Mouse (Mus musculus) limb, embryonic 12.5 days (tissue): ENCODE results near the gene Rybp. TPM values are rescaled to one million over a fixed set of nuclear protein-coding genes. Genes with fewer than 3 reads are reported as not detected.

Source experiments
- ATAC-seq: fragments of 200-750 bp; cut with Nextera tagmentation; 2 replicates; pipeline ENCODE4 v1.8.0; 2017; ENCODE audit warnings: low read depth, moderate TSS enrichment; ENCODE audit not compliant: insufficient number of reproducible peaks, insufficient read depth, low FRiP score, low TSS enrichment
- H3K27ac ChIP-seq: fragments of 300-500 bp; sonication (generic); 2 replicates; pipeline ENCODE4 v1.5.1; 2016; ENCODE audit warnings: mild to moderate bottlenecking, moderate library complexity
- H3K27me3 ChIP-seq: fragments of 300-500 bp; sonication (generic); 2 replicates; pipeline ENCODE4 v1.6.1; 2016; ENCODE audit warnings: mild to moderate bottlenecking, moderate library complexity
- H3K36me3 ChIP-seq: fragments of 300-500 bp; sonication (generic); 2 replicates; pipeline ENCODE4 v1.6.1; 2016; ENCODE audit warnings: mild to moderate bottlenecking, moderate library complexity
- H3K4me1 ChIP-seq: fragments of 300-500 bp; sonication (generic); replicated peaks from 2 replicates; pipeline ENCODE4 v1.6.1; 2016
- H3K4me2 ChIP-seq: fragments of 300-500 bp; sonication (generic); 2 replicates; pipeline ENCODE4 v1.6.1; 2016; ENCODE audit warnings: mild to moderate bottlenecking, moderate library complexity
- H3K4me3 ChIP-seq: fragments of 300-500 bp; sonication (generic); replicated peaks from 2 replicates; pipeline ENCODE4 v1.5.1; 2016; ENCODE audit warnings: mild to moderate bottlenecking
- H3K9ac ChIP-seq: fragments of 300-500 bp; sonication (generic); replicated peaks from 2 replicates; pipeline ENCODE4 v1.6.1; 2016; ENCODE audit warnings: mild to moderate bottlenecking, moderate library complexity
- H3K9me3 ChIP-seq: fragments of 300-500 bp; sonication (generic); 2 replicates; pipeline ENCODE4 v1.6.1; 2016; ENCODE audit warnings: mild to moderate bottlenecking, moderate library complexity
- WGBS: fragments of 180-500 bp; shearing (Covaris S2); methylation state at CpG from one replicate; pipeline ENCODE4 v1.1.7; 2016; 5-methylcytosine and 5-hydroxymethylcytosine counted together
- polyA plus RNA-seq: library from polyadenylated mRNA; unstranded; fragments of >200 nt; fragmentation: Nextera tagmentation; extraction: Ambion mirVana; gene quantifications from 2 replicates; pipeline ENCODE4 v1.2.1, GENCODE M21; 2016

Rybp gene
- polyA plus RNA-seq, 1 experiment from 2014 or later: 21.7 TPM

DNA sequence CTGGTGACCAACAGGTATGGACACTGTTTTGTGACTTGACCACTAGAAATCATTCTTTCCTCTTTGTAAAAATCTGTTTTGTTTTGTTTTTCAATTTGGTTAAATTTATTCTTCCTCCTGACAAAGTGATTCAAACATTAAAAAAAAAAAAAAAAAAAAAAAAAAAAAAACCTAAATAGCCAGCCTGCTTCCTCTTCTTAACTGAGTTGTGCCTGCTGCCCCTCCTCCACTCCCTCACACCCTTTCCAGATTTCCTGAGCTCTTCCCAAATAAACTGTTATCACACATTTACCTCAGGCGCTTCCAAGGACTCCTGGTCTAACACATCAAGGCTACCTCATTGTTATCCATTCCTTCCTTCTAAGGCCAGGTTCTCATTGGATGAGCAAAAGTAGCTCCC, 76.8 kb downstream of the Rybp start:
- no peaks in the 10 kb centered on the region for H3K9me3 ChIP-seq
- no peak overlapping the region for H3K27ac ChIP-seq
- H3K4me3 ChIP-seq: no peak overlapping the region
- H3K36me3 ChIP-seq: no peaks in the 10 kb centered on the region
- ATAC-seq: no peak
- no peak overlapping the region for H3K9ac ChIP-seq
- peaks cover 46% of the 10 kb centered on the region for H3K27me3 ChIP-seq
- no peak overlapping the region for H3K4me2 ChIP-seq
- WGBS: 73% methylated on average over 1 of the region's 1 CpGs
- peaks cover 50% of the 10 kb centered on the region for H3K4me1 ChIP-seq

DNA sequence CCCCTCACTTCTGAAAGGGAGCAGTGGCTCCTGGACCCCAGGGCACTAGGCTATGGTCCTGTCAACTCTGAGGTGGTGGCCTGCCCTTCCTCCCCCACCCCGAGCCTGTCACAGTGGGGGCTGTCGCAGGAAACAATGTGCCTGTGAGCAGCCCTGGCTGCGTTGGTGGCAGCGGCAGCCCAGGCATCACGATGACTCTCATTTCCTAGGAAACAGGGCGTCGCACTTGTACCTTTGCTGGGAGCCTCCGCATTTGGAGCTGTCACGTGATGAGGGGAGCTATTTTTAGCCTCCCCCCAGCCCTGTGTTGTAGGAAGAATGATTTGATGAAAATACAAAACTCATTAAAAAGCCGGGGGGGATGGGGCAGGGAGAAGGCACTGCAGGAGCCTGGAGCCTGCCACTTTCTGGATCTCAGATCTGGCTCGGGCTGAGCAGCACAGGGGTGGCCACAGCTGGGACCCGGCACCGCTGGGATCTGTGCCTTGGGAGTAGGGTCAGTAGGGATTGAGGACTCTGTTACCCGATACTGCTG, 80.5 kb downstream of the Rybp start:
- Histone ChIP-seq H3K9me3 (no peaks in the 10 kb centered on the region), H3K27me3 (peaks cover 55% of the 10 kb centered on the region), H3K4me3 (no peak overlapping the region), H3K27ac (no peak overlapping the region), H3K9ac (no peak overlapping the region), H3K4me1 (peaks cover 37% of the 10 kb centered on the region), H3K4me2 (peak overlapping the region; percentile 23), H3K36me3 (no peaks in the 10 kb centered on the region)
- ATAC-seq: 0 out of 2 replicates have a peak, but pooled peaks have one; percentile 37
- WGBS: 1% methylated on average over 14 of the region's 14 CpGs

DNA sequence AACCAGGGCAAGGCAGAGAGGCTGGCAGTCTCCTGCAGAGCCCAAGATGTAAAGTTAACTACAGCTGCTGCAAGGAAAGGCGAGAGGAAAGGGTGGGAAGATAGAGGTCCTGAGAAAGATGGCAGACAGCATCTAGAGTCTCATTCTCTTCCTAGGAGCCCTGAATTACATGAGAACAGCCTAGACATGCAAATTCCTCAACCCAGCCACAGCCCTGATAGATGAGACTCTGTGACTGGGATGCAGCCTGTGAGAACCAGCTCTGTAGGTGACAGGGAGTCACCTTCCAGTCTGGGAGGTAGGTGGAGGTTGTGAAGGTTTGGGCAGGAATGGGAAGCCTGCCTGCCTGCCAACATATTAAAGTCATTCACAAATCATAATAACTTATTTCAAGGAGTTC, 81.0 kb downstream of the Rybp start:
- no peak for ATAC-seq
- no peak overlapping the region for H3K27ac ChIP-seq
- no peak overlapping the region for H3K9ac ChIP-seq
- H3K9me3 ChIP-seq: no peaks in the 10 kb centered on the region
- H3K4me1 ChIP-seq: peaks cover 41% of the 10 kb centered on the region
- H3K4me3 ChIP-seq: no peak overlapping the region
- peaks cover 55% of the 10 kb centered on the region for H3K27me3 ChIP-seq
- WGBS: 35% methylated on average over 1 of the region's 1 CpGs
- H3K4me2 ChIP-seq: no peak overlapping the region
- no peaks in the 10 kb centered on the region for H3K36me3 ChIP-seq

DNA sequence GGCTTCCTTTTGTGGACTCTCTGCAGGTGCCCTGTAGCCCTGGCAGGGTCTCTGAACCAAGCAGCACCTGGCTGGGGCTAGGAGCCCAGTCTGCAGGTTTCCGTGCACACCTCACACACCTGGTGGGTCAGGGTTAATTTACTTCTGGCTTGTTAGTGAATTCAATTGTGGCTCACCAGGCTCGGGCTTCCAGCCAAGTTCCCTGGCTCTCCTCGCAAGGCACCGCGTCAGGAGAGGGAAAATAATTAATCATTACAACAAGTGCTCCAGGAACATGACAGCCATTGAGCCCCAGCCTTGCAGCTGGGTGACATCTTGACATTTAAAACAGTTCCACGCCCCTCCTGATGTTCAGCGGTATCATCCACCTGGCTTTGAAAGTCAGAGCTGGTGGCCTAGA, 82.8 kb downstream of the Rybp start:
- Histone ChIP-seq H3K4me3 (no peak overlapping the region), H3K4me2 (no peak overlapping the region), H3K9ac (no peak overlapping the region), H3K9me3 (no peaks in the 10 kb centered on the region), H3K27me3 (peaks cover 65% of the 10 kb centered on the region), H3K36me3 (no peaks in the 10 kb centered on the region), H3K4me1 (peaks cover 41% of the 10 kb centered on the region), H3K27ac (no peak overlapping the region)
- ATAC-seq: no peak
- 36% methylated on average over 7 of the region's 7 CpGs for WGBS

DNA sequence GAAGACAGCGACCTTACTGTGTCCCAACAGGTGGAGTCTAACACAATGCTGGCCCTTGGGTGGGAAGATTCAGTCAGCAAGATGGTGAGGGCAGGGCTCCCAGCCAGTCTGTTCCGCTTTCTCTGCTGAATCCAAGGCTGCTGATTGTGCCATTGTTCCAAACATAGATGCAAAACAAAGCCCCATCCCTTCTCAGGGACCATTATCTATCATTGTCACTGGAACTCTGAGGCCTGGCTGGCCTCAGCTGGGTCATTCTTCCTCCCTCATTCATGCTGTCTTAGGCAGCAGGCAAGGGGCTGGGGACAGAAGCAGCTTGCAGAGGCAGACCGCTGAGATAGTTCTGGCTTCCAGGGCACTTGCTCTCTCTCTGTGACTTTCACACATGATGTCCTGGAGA, 83.8 kb downstream of the Rybp start:
- Histone ChIP-seq H3K4me3 (no peak overlapping the region), H3K9me3 (no peaks in the 10 kb centered on the region), H3K27ac (no peak overlapping the region), H3K36me3 (no peaks in the 10 kb centered on the region), H3K4me2 (no peak overlapping the region), H3K9ac (no peak overlapping the region), H3K4me1 (peaks cover 41% of the 10 kb centered on the region), H3K27me3 (peaks cover 60% of the 10 kb centered on the region)
- 68% methylated on average over 3 of the region's 3 CpGs for WGBS
- ATAC-seq: no peak

DNA sequence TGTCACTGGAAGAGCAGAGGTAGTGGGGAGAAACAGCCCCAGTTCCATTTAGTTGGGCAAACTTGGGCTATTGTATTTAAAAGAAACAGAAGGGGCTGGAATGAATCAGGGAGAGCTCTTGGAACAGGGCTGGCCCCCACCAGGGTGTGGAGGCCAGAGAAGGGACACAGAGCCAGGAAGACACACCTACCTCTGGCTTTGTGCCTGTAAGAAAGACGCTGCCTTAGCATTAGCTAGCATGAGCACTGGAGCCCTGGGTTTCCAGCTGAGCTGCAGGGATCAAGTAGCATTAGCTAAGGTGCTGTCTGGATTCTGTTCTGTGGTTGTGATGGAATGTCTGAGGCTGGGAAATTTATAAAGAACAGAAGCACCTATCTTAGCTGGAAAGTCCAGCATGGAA, 85.2 kb downstream of the Rybp start:
- H3K36me3 ChIP-seq: no peaks in the 10 kb centered on the region
- no peaks in the 10 kb centered on the region for H3K9me3 ChIP-seq
- H3K4me3 ChIP-seq: no peak overlapping the region
- no peak for ATAC-seq
- no peak overlapping the region for H3K4me2 ChIP-seq
- peak overlapping the region; percentile 45; the same call in 1 of the 2 replicates for H3K27ac ChIP-seq
- peaks cover 35% of the 10 kb centered on the region for H3K4me1 ChIP-seq
- H3K9ac ChIP-seq: no peak overlapping the region
- peaks cover 63% of the 10 kb centered on the region for H3K27me3 ChIP-seq
- 48% methylated on average over 1 of the region's 1 CpGs for WGBS

DNA sequence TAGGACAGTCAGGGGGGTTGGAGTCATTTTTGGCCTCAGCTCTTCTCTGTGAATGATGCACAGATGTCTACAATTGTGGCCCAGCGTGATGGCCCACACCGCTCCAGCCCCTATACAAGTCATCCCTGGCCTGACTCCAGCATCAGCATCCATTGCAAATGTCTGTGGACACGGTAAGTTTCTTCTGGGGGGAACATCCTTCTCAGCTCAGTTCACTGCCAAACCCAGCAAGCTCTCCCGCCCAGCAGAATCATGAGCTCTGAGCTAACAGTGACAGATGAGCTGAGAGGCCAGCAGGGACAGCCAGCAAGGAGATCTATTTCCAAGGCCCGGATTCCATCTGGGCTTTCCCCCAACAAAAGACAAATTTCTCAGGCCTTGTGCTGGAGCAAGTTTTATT, 90.2 kb downstream of the Rybp start:
- no peak for ATAC-seq
- no peak overlapping the region for H3K9ac ChIP-seq
- no peak overlapping the region for H3K27ac ChIP-seq
- H3K36me3 ChIP-seq: no peaks in the 10 kb centered on the region
- peaks cover 42% of the 10 kb centered on the region for H3K4me1 ChIP-seq
- H3K4me3 ChIP-seq: no peak overlapping the region
- H3K9me3 ChIP-seq: no peaks in the 10 kb centered on the region
- WGBS: 70% methylated on average over 5 of the region's 5 CpGs
- H3K27me3 ChIP-seq: peaks cover 35% of the 10 kb centered on the region
- H3K4me2 ChIP-seq: no peak overlapping the region

DNA sequence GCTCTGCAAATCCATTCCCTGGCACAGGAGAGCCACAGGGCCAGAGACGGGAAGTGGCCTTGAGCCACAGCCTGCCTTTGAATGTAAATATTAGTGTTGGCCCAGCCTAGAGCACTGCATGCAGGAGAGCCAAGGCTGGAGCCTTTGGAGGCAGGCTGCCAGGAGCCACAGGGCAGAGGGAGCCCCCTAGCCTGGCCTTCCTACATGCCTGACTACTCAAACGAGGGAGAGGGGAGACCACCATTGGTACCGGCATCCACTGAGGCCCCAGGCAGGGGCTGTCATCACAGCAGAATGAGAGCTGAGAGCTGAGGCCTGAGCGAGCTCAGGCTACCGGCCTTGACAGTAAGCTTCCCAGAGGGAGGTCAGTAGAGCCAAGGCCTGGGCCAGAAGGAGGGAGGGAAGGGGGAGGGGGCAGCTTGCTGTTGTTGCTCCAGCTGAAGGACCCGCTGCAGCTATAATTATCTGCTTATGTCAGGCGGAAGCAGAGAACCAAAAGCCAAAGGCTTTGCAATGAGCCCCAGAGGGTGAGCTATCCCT, 91.3 kb downstream of the Rybp start:
- Histone ChIP-seq H3K9ac (0 out of 2 replicates have a peak overlapping the region, but pooled peaks have one; percentile 14), H3K4me2 (no peak overlapping the region), H3K27ac (no peak overlapping the region), H3K4me1 (peaks cover 36% of the 10 kb centered on the region), H3K36me3 (no peaks in the 10 kb centered on the region), H3K9me3 (no peaks in the 10 kb centered on the region), H3K27me3 (peaks cover 38% of the 10 kb centered on the region), H3K4me3 (no peak overlapping the region)
- WGBS: 13% methylated on average over 7 of the region's 7 CpGs
- peak; percentile 20; the same call in 1 of the 2 replicates for ATAC-seq

DNA sequence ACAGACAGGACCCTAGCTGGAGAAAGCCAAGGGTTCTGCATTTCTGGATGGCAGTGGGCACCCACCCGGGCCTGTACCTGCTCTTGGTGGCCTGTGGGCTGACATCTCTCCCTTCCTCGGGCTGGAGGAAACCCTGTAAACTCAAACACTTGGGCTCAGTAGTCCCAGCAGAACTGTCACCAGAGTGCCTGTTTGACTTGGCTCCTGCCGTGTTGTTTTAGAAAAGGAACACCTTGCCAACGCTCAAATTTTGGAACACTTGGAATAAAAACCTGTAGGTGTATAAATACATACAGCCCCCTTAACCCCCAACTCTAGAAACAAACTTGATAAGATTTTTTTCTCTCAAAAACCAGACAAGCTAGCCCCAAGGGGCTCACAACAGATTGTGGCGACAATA, 92.2 kb downstream of the Rybp start:
- Histone ChIP-seq H3K4me1 (peaks cover 36% of the 10 kb centered on the region), H3K4me2 (no peak overlapping the region), H3K27me3 (peaks cover 35% of the 10 kb centered on the region), H3K36me3 (no peaks in the 10 kb centered on the region), H3K4me3 (no peak overlapping the region), H3K9ac (no peak overlapping the region), H3K27ac (no peak overlapping the region), H3K9me3 (no peaks in the 10 kb centered on the region)
- no peak for ATAC-seq
- 66% methylated on average over 5 of the region's 5 CpGs for WGBS

DNA sequence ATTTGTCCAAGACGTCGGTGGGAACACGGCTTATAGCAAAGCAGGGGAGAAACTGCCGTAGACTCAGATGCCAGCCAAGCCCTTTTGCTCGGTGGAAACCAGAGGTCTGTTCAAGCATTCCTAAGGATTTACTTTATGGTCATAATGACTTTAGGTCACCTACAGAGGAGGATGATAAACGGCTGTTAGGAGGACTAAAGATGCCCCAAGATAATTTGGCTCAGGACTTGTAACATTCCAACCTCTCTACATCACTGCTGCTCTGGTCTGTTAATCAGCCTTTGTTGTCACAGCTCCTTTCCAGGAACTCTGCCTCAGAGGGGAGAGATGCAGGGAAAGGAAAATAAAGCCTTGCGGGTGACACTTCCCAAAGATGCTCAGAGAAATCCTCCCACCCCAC, 93.5 kb downstream of the Rybp start:
- H3K4me2 ChIP-seq: no peak overlapping the region
- H3K4me1 ChIP-seq: peaks cover 36% of the 10 kb centered on the region
- 28% methylated on average over 7 of the region's 7 CpGs for WGBS
- no peak overlapping the region for H3K9ac ChIP-seq
- no peak overlapping the region for H3K27ac ChIP-seq
- peaks cover 40% of the 10 kb centered on the region for H3K27me3 ChIP-seq
- H3K36me3 ChIP-seq: no peaks in the 10 kb centered on the region
- no peak for ATAC-seq
- no peaks in the 10 kb centered on the region for H3K9me3 ChIP-seq
- H3K4me3 ChIP-seq: no peak overlapping the region

DNA sequence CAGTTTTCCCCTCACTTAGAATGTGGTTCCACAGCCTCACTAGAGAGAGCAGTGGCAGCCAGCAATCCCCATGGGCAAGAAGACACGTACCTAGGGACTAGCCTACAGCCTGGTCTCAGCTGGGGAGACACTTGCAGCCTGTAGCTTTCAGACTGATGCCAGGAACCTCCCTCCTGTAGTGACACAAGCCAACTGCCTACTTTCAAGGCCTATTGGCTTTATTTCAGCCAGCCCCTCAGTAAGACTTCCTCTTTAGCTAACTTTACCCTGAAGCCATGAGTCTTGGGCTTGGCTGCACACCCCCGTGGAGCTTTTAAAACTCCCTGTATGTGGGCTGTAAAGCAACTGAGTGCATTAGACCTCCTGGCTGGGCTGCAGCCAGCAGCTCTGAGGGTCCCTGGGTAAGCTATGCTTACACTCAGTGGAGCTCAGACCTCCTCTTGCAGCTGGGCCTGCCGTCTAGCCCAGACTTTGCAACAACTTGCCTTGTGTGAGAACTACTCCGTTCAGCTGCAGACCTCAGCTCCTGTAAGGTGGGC, 94.5 kb downstream of the Rybp start:
- Histone ChIP-seq H3K36me3 (no peaks in the 10 kb centered on the region), H3K27ac (peak overlapping the region; percentile 62; the same call in 1 of the 2 replicates), H3K4me2 (no peak overlapping the region), H3K9me3 (no peaks in the 10 kb centered on the region), H3K4me1 (peaks cover 36% of the 10 kb centered on the region), H3K4me3 (no peak overlapping the region), H3K27me3 (peaks cover 40% of the 10 kb centered on the region), H3K9ac (no peak overlapping the region)
- 40% methylated on average over 4 of the region's 4 CpGs for WGBS
- ATAC-seq: peak; percentile 30; the same call in 1 of the 2 replicates
